Mouse (Mus musculus) v-Abl transformed pro-B cells (cell line): Measurements from ENCODE around the gene Slfn9.
"Not testable (repeated sequence)": the region's sequence is repeated elsewhere in the genome, so short reads cannot be mapped to it uniquely, and the experiment has no call there.

Experiments
- in situ Hi-C, 2 experiments: fragments of 400-800 bp; cut with MboI; formaldehyde crosslinking; loops; one replicate each; pipeline ENCODE4 v1.15.1; 2025; ENCODE audit not compliant: unreplicated experiment in 2 of 2

Gene Slfn9

DNA sequence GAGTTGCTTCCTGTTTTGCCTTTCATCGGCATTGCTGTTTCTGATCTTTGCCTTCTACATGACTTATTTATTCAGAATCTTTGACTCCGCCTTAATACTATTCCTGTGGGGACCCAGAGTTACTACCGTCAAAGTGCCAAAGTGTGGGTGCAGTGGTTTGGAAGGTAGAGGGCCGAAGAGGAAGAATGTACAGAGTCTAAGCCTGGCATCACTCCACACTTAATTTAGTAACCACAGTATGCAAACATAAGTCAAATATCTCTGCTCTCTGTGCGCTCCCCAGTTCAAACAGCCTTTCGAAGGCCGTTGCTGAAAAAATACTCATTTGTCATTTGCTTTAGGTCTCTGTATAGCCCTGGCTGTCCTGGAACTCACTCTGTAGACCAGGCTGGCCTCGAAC is 29.4 kb downstream of the Slfn9 start:
- in situ Hi-C loops = loop anchor here in 1 of 2 experiments (25.0 kb wide), 1 partner anchor 150 kb away; the partner anchor contains the start of gene Slfn1

DNA sequence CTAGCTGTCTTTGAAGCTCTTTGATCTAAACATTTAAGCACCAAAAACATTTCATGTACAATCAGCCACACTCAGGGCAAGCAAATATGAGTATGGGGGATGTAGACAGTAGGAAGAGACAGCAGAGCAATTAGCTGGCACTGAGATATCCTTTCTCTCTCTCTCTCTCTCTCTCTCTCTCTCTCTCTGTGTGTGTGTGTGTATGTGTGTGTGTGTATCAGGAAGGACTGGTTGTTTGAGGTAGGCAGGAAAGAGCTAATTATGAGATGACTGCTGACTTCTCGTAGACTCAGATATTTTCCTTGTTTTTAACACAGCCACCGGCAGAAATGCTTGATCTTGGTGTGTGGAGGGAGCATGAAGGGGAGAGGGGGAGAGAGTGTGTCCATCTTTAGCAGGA is 29.9 kb downstream of the Slfn9 start:
- in situ Hi-C loops = loop anchor here in 1 of 2 experiments (25.0 kb wide), 1 partner anchor 151 kb away; the partner anchor contains the start of gene Slfn1

DNA sequence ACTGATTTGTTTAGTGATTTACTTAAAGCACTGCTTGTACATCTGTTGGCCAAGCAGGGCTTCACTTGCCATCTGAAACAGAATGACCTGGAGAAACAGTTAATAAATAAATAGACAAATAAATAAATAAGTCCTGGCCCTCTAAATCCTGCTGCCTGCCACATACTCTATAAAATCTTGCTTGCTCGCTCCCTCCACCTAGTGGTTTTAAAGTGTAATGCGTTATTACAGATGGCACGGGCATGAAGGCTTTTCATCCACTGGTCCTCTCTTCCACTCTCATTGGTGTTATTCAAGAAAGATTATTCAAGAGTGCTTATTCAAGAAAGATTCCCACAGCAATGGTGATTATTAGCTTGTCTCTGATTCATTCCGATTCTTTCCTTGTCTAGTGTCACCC is 32.0 kb downstream of the Slfn9 start:
- in situ Hi-C loops = loop anchor here (5.0 to 25.0 kb wide), 2 partner anchors 42 to 153 kb away; partner anchors contain the start of gene Slfn1 (in 1 of the 2)

DNA sequence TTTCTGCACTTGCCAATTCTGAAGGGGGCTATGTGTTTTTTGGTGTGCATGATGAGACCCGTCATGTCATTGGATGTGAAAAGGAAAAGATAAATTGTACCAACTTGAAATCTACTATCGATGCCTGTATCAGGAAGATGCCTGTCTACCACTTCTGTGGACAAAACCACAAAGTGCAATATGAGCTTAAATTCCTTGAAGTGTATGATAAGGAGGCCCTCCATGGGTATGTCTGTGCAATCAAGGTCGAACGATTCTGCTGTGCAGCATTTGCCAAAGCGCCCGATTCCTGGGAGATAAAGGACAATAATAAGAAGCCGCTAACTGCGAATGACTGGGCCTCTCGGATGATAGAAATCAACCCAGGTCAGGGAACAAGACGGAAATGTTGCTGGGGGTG is 34.7 kb downstream of the Slfn9 start:
- in situ Hi-C loops = loop anchor here (5.0 to 25.0 kb wide), 2 partner anchors 40 to 155 kb away; partner anchors contain the start of gene Slfn1 (in 1 of the 2)

DNA sequence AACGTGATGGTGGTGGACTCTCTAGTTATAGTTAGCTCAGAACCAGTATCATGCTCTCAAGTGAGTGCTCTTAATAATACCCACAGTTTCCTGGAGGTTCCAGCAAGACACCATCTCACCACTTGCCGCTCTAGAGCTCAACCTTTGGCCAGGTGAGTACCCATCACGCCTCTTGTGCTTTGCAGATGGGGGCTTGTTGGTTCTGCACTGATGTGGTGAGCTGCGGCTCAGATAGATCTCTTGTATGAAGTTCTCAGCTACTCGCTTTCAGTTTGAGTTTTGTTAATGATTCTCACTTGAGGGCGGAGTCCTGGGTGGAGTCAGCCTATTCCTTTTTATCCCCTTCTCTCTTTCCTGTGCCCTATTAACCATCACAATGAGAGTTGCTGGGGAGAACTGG is 37.0 kb downstream of the Slfn9 start:
- in situ Hi-C loops = loop anchor here (5.0 to 25.0 kb wide), 2 partner anchors 37 to 158 kb away; partner anchors contain the start of gene Slfn1 (in 1 of the 2)

DNA sequence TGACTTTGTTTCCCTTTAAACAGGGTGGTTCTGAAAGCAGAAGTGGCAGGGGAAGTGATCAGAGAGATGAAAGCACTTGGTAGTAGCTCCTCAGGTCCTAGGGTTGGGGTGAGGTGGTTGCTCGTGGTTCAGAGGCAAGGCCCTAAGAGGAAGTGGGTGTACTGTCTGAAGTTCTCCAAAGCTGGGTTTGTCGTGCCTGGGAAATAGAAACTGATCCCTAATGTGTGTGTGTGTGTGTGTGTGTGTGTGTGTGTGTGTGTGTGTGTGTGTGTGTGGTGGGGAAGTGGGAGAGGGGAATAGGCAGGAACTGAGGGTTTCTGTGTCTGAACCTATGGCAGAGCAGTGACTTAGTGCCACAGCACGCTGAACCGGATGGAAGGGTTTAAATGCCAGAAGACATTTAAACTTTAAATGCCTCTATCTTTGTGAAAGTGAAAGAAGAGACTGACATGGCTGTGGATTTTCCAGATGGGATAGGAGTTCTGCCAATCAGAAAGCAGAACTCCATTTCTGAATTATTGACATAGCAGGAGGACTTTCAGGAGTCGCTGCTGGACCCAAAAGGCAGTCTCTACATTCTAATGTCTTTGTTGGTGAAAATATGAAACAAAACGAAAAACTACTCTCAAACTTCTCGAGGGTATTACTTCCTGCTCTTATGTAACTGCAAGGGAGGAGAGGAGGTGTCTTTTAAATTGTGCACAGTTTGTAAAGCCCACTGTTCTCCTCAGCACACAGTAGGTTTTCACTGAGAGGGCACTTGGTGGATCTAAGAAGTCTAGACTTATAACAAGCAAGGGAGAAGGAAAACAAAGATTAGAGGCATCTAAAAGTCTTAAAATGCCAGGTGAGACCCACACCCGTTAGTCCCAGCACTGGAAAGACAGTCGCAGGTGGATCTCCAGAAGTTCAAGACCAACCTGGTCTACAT is 38.8 kb downstream of the Slfn9 start:
- in situ Hi-C loops = loop anchor here in 1 of 2 experiments (25.0 kb wide), 1 partner anchor 159 kb away; the partner anchor contains the start of gene Slfn1

DNA sequence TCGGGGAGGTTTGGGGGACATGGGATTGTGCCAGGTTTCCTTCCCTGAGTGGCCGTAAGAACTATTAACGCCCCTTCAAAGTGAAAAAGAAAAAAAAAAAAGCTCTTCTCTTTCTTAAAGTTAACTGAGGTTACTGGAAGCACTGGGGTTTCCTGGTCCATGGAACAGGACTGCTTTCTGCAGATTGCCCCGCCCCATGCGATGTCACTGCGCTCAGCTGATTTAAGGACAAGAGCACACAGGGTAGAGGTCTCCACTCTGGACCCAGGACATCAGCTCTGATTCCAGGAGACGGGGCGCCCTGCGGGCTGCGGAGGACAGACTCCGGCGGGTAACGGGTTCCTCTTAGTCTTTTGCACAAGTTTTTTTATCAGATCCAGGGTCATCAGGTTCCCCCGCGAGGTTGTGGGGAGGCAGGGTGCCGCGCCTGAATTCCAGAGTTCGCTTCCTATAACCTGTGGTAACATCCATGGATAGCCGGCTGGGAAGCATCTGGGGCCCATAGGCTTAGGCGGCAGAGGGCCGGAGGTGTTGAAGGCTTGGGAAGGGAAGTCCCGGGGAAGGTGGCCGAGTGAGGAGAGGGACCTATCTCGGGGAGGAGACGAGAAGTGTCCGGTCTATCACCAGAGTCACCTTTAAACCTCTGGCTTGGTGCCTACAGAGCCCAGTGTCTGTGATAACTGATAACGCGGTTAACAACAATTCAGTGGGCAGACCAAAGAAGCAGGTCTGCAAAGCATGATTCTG is 39.6 kb downstream of the Slfn9 start:
- in situ Hi-C loops = loop anchor here in 1 of 2 experiments (25.0 kb wide), 1 partner anchor 160 kb away; the partner anchor contains the start of gene Slfn1

DNA sequence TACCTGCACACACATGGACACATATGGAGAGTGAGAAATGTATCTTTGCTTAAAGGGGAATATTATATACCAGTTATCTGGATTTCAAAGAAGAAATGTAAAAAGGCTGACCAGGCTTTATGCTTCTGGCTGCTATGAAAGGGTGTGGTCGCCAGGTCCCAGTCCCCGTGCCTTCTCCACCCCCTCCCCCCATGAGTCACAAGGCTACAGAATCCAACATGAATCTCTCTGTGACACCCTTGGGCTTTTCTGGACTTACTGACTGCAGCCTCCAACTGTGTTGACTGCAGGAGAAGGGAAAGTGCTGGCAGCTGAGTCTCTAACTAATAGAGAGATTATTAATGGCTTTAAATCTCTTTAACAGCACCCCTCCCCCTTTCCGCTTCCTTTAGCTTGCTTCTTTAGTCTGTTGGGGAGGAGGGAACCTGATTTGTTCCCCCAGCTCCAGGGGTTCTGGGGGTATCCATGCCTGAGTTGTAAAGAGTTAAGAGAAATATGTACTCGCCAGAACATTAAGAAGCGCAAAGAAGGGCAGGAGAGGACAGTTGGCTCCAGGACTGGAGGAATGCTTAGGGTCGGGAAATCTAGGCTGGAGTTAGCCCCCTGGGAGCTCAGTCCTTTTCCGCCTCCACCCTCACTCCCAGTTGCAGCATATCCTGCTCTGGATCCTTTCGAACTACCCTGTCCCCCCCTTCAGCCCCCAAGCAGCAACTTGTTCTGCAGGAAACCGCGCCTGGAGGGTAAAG is 40.7 kb downstream of the Slfn9 start, which contains the start of gene Slfn5:
Slfn5 (plus strand) TSS at position 614 of the 746 bp plus-strand sequence.
- in situ Hi-C loops = loop anchor here in 1 of 2 experiments (25.0 kb wide), 1 partner anchor 161 kb away; the partner anchor contains the start of gene Slfn1

DNA sequence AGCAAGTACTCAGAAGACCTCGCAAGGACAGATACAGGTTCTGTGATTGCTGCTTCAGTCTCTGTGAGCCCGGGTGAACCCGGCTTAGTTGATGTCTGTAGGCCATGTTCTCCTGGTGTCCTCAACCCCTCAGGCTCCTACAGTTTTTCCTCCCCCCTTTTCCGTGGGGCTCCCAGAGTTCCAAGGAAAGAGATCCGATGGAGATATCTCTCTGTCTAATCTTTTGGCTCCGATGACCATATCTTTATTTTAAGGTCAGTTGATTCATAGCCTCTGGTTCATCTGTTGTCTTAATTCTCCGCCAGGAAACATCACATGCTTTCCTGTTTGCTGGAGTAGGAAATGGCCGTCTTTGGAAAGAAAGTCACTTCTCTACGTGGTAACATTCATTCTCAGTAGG is 42.6 kb downstream of the Slfn9 start:
- in situ Hi-C loops = no loop called here

DNA sequence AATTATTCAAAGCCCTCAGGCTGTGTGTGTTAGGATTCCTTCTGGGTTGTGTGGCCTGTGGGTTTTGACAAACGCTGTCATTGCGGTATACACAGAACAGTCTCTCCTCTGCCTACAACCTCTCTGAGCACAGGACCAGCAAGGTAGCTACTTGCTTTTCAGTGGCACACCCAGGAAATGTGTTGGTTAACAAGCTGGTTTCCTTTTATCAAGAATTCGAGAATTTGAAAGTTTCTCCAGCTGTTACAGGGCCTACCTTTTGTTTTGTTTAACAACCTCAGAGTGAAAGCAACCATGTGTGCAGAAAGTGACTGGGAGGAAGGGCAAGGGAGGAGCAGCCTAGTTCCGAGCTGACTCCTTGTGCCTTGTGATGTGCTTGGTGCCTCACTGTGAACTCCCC is 44.2 kb downstream of the Slfn9 start:
- in situ Hi-C loops = no loop called here

DNA sequence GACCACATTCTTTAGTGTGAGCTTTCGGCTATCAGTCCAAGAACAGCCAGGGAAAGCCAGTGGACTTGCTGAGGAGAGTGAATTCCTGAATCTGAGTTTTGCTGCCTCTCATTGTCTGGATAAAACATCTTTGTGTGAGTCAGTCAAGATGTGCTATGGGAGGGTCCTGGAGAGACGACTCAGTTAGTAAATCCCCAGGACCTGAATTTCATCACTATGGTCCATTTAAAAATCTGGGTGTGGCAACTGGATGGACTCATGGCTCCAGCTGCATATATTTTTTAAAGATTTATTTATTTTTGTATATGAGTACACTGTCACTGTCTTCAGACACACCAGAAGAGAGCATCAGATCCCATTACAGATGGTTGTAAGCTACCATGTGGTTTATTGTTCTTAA is 46.0 kb downstream of the Slfn9 start:
- in situ Hi-C loops = no loop called here

DNA sequence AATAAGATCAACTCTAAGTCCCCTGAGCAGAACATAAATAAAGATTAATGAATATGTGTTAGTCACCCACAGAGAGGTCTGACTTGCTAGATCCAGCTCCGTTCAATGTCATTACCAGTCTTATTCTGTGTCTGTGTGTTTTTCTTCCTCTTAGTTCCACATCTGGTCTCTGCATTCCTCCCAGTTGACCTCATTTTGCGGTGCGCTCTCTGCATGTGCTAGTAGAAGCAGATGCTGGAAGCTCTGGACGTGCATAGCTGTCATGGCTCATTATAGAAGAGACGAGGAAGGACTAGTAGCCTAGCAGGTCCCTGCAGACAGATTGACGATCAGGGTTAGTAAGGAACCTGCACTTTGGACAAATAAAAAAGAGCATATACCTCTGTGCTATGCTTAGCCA is 48.3 kb downstream of the Slfn9 start:
- in situ Hi-C loops = no loop called here

DNA sequence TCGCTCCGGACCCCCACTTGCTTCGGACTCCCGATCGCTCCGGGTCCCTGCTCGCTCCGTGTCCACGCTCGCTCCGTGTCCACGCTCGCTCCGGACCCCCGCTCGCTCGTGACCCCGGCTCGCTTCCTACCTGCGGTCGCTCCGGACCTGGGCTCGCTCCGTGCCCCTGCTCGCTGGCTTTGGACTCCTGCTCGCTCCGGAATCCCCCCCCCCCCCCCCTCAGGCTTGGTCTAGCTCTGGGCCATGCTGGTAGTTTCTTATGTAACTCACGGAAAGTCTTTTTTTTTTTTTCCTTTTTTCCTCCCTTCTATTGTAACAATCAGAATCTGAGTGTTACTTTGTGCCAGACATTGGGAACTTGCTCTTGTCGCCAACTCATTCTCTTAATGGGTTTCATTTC is 58.4 kb downstream of the Slfn9 start:
- in situ Hi-C loops = no loop called here

DNA sequence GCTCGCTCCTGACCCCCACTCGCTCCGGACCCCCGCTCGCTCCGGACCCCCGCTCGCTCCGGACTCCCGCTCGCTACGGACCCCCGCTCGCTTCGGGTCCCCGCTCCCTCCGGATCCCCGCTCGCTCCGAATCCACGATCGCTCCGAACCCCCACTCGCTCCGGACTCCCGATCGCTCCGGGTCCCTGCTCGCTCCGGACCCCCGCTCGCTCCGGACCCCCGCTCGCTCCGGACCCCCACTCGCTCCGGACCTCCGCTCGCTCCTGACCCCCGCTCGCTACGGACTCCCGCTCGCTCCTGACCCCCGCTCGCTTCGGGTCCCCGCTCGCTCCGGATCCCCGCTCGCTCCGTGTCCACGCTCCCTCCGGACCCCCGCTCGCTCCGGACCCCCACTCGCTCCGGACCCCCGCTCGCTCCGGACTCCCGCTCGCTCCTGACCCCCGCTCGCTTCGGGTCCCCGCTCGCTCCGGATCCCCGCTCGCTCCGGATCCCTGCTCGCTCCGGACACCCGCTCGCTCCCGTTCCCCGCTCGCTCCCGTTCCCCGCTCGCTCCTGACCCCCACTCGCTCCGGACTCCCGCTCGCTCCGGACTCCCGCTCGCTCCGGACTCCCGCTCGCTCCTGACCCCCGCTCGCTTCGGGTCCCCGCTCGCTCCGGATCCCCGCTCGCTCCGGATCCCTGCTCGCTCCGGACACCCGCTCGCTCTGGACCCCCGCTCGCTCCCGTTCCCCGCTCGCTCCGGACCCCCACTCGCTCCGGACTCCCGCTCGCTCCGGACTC is 59.8 kb downstream of the Slfn9 start:
- in situ Hi-C loops = not testable (repeated sequence)

DNA sequence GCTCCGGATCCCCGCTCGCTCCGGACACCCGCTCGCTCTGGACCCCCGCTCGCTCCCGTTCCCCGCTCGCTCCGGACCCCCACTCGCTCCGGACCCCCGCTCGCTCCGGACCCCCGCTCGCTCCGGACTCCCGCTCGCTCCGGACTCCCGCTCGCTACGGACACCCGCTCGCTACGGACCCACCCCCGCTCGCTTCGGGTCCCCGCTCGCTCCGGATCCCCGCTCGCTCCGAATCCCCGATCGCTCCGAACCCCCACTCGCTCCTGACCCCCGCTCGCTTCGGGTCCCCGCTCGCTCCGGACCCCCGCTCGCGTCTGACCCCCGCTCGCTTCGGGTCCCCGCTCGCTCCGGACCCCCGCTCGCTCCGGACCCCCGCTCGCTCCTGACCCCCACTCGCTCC is 60.5 kb downstream of the Slfn9 start:
- in situ Hi-C loops = not testable (repeated sequence)

DNA sequence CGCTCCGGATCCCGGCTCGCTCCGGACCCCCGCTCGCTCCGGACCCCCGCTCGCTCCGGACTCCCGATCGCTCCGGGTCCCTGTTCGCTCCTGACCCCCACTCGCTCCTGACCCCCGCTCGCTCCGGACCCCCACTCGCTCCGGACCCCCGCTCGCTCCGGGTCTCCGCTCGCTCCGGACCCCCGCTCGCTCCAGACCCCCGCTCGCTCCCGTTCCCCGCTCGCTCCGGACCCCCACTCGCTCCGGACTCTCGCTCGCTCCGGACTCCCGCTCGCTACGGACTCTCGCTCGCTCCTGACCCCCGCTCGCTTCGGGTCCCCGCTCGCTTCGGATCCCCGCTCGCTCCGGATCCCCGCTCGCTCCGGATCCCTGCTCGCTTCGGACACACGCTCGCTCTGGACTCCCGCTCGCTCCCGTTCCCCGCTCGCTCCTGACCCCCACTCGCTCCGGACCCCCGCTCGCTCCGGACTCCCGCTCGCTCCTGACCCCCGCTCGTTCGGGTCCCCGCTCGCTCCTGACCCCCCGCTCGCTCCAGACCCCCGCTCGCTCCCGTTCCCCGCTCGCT is 61.2 kb downstream of the Slfn9 start:
- in situ Hi-C loops = not testable (repeated sequence)

DNA sequence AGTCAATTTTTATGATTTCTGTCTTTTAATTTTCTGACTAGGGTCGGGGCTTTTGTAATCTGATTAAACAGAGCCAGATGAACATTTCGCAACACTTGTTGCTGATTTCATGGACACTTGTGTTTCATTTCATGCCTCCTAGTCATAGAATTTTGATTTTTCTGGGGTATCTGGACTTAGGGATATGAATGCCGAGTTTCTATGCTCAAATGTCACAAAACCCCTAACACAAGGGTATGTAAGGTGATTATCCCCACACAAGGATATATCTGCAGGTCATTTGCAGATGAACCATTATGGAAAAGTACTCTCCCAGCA is 62.0 kb downstream of the Slfn9 start:
- in situ Hi-C loops = loop anchor here in 1 of 2 experiments (10.0 kb wide), 1 partner anchor 105 kb away; no protein-coding TSS in a partner anchor

DNA sequence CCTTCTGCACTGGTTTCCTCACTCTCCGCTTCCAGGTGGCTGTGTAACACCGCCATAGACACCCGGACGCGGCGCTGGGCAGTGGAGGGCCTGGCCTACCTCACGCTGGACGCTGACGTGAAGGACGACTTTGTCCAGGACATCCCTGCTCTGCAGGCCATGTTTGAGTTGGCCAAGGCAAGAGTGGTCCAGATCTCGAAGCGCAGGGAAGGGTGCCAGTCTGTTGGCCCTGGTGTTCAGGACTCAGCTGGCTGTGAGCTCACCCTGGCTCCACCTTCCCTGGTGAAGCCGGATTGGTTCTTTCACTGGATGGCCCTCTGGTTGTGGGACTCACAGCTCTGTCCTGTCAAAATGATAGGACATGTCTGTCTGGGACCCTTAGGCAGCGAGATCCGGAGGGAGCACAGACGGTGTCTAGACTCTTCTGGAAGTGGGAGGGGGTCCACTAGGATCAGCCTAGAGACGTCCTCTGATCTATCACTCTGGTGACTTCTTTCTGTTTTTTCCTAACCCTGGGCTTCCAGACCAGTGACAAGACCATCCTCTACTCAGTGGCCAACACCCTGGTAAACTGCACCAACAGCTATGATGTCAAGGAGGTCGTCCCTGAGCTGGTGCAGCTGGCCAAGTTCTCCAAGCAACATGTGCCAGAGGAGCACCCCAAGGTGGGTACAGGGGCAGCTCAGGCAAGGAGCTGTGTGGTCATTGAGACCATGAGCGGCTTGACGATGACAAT is 62.6 kb downstream of the Slfn9 start:
- in situ Hi-C loops = loop anchor here in 1 of 2 experiments (10.0 kb wide), 1 partner anchor 106 kb away; no protein-coding TSS in a partner anchor
